Mouse (Mus musculus): ENCODE results near the gene Chit1.

DNA sequence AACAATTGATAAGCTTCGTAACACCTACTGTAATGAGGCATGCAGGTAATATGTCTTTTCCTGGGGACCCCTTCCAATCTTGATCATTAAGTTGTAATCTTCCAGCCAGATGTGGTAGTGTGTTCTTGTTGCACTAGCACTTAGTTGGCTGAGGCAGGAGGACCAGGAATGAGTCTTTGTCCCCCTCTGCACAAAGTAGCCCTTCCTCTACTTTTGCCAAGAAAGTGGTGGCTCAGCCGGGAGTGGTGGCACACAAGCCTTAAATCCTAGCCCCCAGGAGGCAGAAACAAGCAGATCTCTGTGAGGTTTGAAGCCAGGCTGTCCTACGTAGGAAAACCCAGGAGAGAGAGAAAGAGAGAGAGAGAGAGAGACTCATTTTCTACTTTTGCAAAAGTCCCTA lies 49.1 kb upstream of the Chit1 start:
- no peak for TF ChIP-seq GATA1 (IDR thresholded peaks at IDR 0.05; ENCODE audit: low read length)
- no peak for TF ChIP-seq TAL1 (IDR thresholded peaks at IDR 0.05; ENCODE audit: low read length)
